Mouse (Mus musculus): ENCODE results near the gene Med12l.

The Med12l gene

DNA sequence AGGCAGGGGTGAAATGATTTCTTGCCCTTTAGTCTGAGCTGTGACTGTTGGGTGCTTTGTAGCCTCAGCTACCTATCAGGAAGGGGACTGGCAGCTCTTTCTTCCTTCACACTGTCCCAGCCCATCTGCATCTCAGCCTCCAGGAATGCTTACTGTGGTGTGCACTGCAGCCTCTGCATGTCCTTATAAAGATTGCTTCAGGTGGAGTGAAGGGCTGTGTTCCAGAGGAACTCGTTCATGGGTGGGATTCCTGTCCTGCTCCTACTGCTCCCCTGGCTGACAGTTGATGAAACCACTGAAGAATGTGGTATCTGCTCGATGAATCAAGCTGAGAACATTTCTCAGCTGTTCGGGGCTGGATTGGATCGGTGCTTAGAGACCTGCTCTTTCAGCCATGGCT, 181.7 kb downstream of the Med12l start:
- no peak for DNase-seq (ENCODE audit: low read depth, low spot score)

DNA sequence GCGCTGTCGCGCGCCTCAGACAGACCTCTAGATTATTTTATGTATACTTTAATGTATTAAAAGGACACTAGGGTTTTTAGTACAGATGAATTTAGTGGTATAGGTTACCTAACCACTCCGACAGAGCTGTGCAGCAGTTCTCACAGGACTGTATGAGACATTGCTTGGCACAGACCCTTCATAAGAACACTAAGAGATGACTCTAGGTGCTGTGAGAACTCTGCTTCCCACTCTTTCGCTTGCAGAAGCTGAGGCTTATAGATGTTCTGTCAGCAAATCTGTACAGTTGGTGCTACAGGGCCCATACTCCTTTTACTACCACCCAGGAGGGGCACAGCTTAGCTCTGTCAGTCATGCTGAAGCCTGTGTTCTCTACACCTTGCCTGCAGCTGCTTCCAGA, 186.0 kb downstream of the Med12l start:
- DNase-seq (ENCODE audit: low read depth, low spot score), result no peak

- DNase-seq (ENCODE audit: low read depth, low spot score), result no peak
These were observed 188.5 kb downstream of the Med12l start for GRCm38 (mm10) chr3:59194099-59194498.

DNA sequence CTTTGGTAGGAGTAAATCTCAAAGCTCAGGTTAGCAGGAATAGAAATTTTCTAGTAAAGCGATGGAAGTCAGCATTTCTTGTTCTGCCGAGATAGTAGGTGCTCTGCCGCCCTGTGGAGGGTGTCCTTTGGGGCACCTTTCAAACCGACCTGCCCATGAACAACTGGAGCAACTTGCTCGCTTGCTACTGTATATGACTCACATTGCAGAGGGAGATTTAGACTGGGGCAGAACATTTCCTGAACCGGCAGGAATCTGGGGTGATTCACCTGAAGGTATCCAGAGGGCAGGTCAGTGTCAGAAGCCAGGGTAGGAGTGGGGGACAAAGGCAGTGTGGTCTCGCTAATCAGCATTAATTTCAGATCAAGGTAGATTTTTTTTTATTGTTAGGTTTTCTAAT, 189.3 kb downstream of the Med12l start, which contains the start of gene Gpr87:
Gene Gpr87 (minus strand): TSS at position 167 of the 400 bp plus-strand sequence.
- DNase-seq (ENCODE audit: low read depth, low spot score), result no peak

- DNase-seq (ENCODE audit: low read depth, low spot score), result no peak
These were observed 191.8 kb downstream of the Med12l start for GRCm38 (mm10) chr3:59197329-59197948.

GRCm38 (mm10) chr3:59203802-59204520, 198.3 kb downstream of the Med12l start:
- no peak for DNase-seq (ENCODE audit: low read depth, low spot score)

DNA sequence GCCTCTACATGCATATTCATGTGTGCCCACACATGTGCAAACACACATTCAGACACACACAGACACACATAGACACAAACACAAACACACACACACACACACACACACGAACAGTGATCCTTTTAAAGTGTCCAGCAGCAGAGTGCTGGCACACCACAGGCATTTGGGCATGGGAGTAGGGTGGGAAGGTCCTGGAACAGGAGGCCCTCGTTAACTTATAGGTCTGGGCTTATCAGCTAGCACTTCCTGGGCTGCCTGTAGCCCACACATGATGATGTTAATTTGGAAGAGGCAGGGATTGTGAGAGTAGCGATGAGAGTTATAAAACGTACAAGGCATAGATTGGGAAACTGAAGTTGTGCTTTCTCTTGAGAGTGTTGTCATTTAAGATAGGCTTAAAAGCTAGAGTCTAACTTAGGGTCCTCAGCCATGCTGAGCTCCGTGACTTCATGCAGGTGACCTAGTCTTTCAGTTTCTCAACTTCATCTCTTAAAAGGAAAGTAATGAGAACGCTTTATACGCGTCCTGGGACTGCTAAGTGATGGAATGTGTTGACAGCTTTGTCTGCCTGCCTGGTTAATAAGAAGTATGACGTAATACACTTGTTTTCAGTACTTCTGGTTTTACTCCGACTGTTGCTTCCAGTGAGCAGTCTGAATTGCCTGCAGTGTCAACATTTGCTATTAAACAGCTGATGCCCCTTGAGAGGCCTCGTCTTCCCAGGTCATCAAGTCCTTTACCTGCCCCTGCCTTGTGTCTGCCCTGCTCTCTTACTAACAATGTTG, 199.3 kb downstream of the Med12l start:
- DNase-seq (ENCODE audit: low read depth, low spot score), result no peak

DNA sequence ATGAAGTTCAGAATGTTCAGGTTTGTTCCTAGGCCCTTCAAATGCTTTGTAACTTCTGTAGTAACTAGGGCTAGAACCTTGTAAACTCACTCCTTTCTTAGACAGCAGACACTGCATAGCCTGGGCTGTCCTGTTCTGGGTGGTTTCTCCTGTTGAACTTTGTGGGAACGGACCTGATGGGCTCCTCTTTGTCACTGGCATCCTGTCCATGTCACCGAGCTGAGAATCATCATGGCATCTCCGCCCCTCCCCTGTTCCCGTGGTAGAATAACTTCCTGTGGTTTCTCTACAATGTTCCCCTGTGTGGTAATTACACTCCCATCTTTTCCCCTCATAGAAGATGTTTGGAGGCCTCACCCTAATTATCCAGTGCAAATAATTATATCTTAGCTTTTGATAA, 200.3 kb downstream of the Med12l start:
- no peak for DNase-seq (ENCODE audit: low read depth, low spot score)

GRCm38 (mm10) chr3:59208650-59209548, 203.3 kb downstream of the Med12l start:
- DNase-seq (ENCODE audit: low read depth, low spot score), result peak; percentile 36

- no peak for DNase-seq (ENCODE audit: low read depth, low spot score)
These were observed 204.5 kb downstream of the Med12l start for GRCm38 (mm10) chr3:59210089-59210488.

- no peak for DNase-seq (ENCODE audit: low read depth, low spot score)
These were observed 205.1 kb downstream of the Med12l start, which contains the start of gene P2ry13 for GRCm38 (mm10) chr3:59210727-59211126. Gene P2ry13 (minus strand): TSS chr3:59210882.

DNA sequence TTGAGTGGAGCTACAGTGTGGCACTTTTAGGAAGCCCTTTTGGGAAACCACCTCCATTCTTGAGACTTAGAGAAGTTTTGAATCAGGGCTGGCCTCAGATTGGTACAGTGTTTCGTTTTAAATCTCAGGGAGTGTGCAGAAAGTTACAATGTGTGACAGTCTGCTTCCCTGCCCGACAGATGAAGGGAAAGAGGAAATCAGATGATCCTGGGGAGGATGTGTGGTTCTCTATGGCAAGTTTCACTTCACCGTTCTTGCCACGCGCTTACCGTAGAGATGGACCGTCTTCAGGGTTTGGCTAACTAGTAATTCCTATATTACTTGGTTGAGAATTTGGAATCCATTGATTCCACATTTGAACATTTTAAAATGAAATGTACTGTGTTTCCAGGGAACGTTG, 206.2 kb downstream of the Med12l start:
- no peak for DNase-seq (ENCODE audit: low read depth, low spot score)

GRCm38 (mm10) chr3:59212404-59212803, 206.8 kb downstream of the Med12l start:
- DNase-seq (ENCODE audit: low read depth, low spot score), result no peak

- no peak for DNase-seq (ENCODE audit: low read depth, low spot score)
These were observed 211.6 kb downstream of the Med12l start for GRCm38 (mm10) chr3:59217211-59217610.

- no peak for DNase-seq (ENCODE audit: low read depth, low spot score)
These were observed 213.7 kb downstream of the Med12l start for GRCm38 (mm10) chr3:59219326-59219725.

DNA sequence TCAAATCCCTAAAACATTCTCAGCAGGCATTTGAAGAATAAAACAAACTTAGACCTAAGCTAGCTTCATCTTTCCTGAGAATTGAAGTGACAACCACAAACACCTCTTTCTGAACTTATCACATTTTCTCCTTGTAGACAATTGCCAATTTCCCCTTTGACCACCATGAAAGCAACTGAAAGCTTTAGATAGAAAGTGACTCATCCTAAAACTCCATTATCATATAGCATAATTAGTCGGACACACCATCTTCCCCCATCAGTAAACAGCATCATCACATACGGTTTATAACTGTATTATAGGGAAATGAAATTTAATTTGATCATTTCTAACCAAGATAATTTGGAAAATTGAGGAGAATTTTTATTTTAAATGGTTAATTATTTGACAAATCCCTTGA, 216.7 kb downstream of the Med12l start:
- DNase-seq (ENCODE audit: low read depth, low spot score), result no peak

- no peak for DNase-seq (ENCODE audit: low read depth, low spot score)
These were observed 219.8 kb downstream of the Med12l start for GRCm38 (mm10) chr3:59225411-59225810.

DNA sequence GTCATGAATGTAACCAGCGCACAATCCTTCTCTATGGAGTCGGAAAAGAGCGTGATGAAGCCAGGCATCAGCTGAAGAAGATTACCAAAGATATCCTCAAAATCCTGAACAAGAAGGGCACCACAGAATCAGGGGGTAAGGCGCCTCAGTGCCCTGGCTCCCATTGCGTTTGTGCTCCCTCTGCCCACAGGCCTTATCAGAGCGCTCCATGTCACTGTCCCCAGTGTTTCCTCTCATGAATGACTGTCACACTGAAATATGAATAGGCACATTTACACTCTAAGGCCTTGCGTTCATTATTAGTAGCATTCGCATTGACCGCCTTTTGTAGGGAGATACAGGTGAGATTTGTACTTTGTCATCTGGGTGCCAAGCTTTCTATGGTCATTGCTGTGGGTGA, 222.1 kb downstream of the Med12l start:
- no peak for DNase-seq (ENCODE audit: low read depth, low spot score)

DNA sequence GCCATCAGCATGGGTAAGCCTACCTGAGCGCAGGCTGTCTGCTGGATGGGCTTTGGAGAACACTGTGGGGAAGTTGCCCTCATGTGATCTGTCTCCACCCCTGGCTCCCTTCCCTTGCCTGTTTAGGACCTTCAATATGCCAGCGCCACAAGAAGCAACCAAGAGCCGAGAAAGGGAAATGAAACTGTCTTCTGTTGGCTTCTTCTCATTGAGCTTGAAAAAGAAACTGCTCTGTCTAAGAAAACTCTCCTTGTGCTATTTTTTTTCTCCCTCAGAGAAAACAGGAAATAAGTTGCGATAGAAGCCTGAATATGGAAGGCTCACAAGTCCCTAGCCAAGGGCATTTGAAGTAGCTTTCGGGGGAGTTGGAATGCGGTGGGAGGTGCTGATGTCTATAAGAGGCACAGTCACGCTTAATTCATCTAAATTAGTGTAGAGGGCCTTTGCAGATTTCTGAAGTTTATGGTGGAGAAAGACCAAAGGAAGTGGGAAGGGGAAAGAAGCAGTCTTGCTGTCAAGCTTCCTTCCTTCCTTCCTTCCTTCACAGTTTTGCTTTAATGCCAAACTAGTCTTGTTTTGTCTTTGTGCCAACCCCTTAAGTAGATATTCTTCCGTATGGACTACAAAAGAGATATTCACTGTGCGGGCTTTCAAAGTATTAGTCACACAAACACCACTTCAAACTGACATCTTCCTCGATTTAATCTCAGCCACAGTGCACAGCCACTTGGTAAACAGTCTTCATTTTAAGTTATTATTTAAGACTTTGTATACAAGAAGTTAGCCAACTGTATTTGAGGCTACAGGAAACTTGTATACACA, 223.3 kb downstream of the Med12l start:
- DNase-seq (ENCODE audit: low read depth, low spot score), result no peak

GRCm38 (mm10) chr3:59230912-59231311, 225.3 kb downstream of the Med12l start:
- DNase-seq (ENCODE audit: low read depth, low spot score), result no peak

- no peak for DNase-seq (ENCODE audit: low read depth, low spot score)
These were observed 229.3 kb downstream of the Med12l start for GRCm38 (mm10) chr3:59234878-59235277.

Measured in retina, adult 2 months (tissue).